Mouse (Mus musculus) gastrocnemius, postnatal 14 days (tissue): ENCODE results near the gene Psg29. TPM values are rescaled to one million over a fixed set of nuclear protein-coding genes. Genes with fewer than 3 reads are reported as not detected.

Experiments used
- DNase-seq: peaks from one replicate; pipeline ENCODE4 v3.0.0; 2021; ENCODE audit warnings: mixed read lengths
- intact Hi-C: fragments of 180-260 bp; cut with DNase I; formaldehyde crosslinking; loops from one replicate; pipeline ENCODE4 v1.15.1; 2025; ENCODE audit warnings: low total_unique reads
- long read RNA-seq, 2 experiments: library from polyadenylated mRNA; stranded (forward); transcript quantifications; one replicate each; pipeline ENCODE4 v2.0.0; 2021
- total RNA-seq, 2 experiments: library from RNA; stranded (reverse); gene quantifications; 2 replicates each; pipeline ENCODE4 v1.2.3; 2021

The Psg29 gene
- total RNA-seq, result not detected
- long read RNA-seq, experiment 1, result 0 reads
- long read RNA-seq, experiment 2, result 0 reads

DNA sequence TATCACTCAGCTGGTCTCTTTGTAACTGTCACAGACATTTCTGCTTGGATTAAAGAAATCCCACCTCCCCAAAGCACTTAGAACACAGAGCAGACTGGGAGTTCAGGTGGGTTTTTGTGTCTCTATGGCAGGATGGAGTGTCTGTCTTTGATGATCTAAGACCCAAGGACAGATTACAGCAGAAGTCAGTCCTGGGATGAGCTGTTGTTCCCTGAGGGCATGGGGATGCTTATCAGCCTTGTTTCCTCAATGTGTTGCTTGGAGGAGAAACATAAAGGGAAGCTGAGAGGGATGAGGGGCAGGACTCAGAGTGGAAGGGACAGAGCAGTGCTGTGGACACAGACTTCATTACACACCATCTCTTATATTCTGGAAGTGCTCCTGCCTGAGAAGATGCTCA, at the start of gene Psg29:
TSS of gene Psg29 (plus strand) at position 301 of the 400 bp plus-strand sequence.
- DNase-seq, result no peak
- intact Hi-C loops, result no loop called here

DNA sequence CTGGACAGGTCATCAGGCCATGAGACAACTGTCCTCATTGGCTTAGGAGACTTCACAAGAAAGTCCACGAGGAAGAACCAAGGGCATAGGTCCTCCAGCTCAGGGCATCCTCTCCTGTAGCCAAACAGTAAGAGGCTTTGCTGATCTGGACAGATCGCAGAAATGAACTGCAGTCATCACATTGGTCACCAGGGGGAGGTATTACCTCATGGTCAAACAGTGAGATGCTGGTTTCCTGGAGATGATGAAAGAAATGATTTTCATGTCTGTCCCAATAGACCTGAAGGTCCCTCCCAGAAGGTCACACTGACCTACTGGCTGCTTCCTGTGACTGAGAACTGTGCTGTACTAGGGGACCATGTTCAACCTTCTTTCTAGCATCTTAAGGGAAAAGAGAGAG, 47.6 kb upstream of the Psg29 start:
- intact Hi-C loops, result no loop called here
- no peak for DNase-seq

DNA sequence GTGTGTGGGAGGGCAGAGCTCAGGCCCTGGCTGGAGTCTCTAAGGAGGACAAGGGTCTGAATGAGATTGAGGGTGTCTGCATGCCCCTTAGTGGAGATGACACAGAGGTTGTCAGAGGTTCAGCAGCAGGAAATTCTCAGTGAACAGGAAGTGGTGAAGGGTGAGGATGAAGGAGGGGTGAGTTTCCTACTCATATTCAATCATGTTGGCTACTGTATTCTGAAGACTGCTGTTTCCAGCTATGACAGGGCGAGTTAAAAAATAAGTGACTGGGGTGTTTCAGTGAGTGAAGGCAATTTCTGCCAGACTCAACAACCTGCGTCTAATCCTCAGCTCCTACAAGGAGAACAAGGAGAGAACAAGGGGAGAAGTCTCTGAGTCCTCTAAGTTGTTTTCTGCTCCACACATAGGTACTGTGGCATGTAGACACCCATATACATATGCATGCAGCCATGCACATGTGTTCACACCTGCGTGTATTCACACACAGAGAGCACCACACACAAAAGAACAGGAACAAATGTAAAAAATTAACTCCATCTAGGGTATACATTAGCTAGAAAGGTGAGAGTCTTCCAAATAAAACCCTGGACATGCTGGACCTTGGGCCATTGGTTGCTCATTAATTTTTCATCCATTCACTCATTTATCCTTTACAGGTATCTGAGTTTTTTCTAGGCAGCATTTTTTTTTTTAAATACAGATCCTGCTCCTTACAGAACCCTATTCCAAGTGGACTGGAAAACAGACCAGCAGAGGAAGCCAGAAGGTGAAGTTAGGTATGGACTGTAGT, 46.2 kb upstream of the Psg29 start:
- no peak for DNase-seq
- intact Hi-C loops, result no loop called here

DNA sequence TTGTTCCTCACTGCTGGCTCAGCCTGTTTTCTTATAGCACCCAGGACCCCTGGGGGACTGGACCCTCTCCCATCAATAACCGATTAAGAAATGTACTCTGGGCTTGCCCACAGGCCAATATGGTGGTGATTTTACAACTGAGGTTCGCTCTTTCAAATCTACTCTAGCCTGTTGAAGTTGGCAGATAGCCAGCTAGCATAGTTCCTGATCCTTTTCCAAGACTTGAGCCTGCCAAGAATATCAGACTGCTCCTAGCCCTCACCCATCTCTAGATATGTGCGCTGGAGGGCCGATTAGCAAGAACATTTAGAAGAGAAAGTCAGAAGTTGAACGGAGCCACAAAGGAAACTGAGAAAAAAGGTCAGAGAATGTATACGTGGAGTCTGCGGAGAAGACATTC, 44.3 kb upstream of the Psg29 start:
- intact Hi-C loops, result no loop called here
- DNase-seq, result no peak

DNA sequence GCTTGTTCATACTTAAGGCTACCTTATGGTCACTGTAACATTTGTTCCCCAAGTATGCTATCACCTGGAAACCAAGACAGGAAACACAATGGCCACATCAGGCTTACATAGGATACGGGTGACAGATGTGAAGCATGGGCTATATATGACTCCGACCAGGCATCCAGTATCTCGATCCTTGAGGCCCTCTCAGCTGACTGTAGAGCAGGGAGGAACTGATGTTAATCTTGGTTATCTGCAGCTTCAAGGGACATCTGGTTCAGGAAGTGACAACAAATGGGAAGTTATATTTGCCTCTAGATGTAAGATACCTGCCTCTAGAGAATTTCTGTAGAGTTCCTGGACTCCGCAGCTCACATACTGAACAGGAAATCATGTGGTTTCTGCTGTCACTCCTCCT, 31.4 kb upstream of the Psg29 start:
- intact Hi-C loops, result no loop called here

DNA sequence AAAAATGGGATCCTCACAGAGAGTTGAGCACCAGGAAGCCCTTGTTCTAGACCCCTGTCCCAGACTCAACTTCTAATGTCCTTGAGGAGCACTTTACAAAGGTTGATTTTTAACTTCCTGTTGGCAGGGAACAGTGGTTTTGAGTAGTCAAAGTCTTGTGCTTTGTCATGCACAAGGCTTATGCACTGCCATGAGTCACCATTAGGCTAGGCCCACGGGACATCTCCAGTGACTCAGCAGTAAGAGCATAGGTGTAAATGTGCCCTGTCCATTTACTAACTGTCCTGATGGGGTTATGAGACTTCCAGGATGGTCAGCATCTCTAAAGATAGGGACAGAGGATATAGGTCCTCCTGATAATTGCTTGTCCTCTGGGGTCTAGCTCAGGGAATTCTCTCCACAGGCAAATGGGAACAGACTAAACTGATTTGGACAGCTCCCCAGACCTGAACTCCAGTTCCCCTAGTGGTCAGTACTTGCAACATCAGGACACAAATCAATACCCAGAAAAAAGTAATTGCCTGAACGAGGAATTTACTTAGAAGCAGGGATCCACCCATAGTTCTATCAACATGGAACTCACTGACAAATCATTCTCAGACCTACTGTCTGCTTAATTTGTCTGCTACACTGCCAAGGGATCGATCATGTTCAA, 2.4 kb downstream of the Psg29 start:
- DNase-seq, result no peak
- intact Hi-C loops, result no loop called here

More for the DNA sequence above, 31.4 kb upstream of the Psg29 start:
- no peak for DNase-seq

Other genes starting within 250 kb of the Psg29 start
- gene Pnmal1, start 243.8 kb upstream of the Psg29 start, total RNA-seq, result not detected
- gene Gm42372, start 220.4 kb upstream of the Psg29 start, total RNA-seq, result under 1 TPM in 1 of 2 experiments, not detected in 1; 0.04 TPM
- gene Ccdc8, start 210.8 kb upstream of the Psg29 start, total RNA-seq, result 1 to 10 TPM; 5.8 to 6.5 TPM
- 10 to 100 TPM; 56.3 to 67.8 TPM for gene Ppp5c, start 175.6 kb upstream of the Psg29 start, total RNA-seq
- 1 to 10 TPM; 1.6 to 6.0 TPM for gene Hif3a, start 141.1 kb upstream of the Psg29 start, total RNA-seq
- under 1 TPM; 0.04 to 0.09 TPM for gene Psg16, start 129.4 kb upstream of the Psg29 start, total RNA-seq
- not detected for gene Ceacam3, start 53.2 kb upstream of the Psg29 start, total RNA-seq